Mouse (Mus musculus) left cerebral cortex, adult 2 months (tissue): ENCODE measurements at regions not wholly inside any gene's neighbourhood (a gene's known extent, or its start where the extent isn't known, plus 50 kb on each side); places are given as distances from the start of the nearest gene placed in this dataset.
"Not testable (repeated sequence)": the region's sequence is repeated elsewhere in the genome, so short reads cannot be mapped to it uniquely, and the experiment has no call there.

ENCODE experiments used
- DNase-seq, 2 experiments: peaks; one replicate each; pipeline ENCODE4 v3.0.0; 2021 to 2022; ENCODE audit warnings: low spot score in 2 of 2, mixed read lengths in 1 of 2; ENCODE audit errors: extremely low spot score in 1 of 2
- H3K27ac ChIP-seq: fragments of 200-600 bp; 2 replicates; pipeline ENCODE4 v1.8.1; 2022
- H3K4me3 ChIP-seq: fragments of 200-600 bp; 2 replicates; pipeline ENCODE4 v1.8.1; 2022
- CTCF ChIP-seq: fragments of 200-600 bp; IDR thresholded peaks from 2 replicates; pipeline ENCODE4 v1.8.1; 2022; ENCODE audit warnings: antibody characterized with exemption, mild to moderate bottlenecking, moderate library complexity
- intact Hi-C: fragments of 180-260 bp; cut with DNase I; formaldehyde crosslinking; loops from one replicate; pipeline ENCODE4 v1.15.1; 2025

DNA sequence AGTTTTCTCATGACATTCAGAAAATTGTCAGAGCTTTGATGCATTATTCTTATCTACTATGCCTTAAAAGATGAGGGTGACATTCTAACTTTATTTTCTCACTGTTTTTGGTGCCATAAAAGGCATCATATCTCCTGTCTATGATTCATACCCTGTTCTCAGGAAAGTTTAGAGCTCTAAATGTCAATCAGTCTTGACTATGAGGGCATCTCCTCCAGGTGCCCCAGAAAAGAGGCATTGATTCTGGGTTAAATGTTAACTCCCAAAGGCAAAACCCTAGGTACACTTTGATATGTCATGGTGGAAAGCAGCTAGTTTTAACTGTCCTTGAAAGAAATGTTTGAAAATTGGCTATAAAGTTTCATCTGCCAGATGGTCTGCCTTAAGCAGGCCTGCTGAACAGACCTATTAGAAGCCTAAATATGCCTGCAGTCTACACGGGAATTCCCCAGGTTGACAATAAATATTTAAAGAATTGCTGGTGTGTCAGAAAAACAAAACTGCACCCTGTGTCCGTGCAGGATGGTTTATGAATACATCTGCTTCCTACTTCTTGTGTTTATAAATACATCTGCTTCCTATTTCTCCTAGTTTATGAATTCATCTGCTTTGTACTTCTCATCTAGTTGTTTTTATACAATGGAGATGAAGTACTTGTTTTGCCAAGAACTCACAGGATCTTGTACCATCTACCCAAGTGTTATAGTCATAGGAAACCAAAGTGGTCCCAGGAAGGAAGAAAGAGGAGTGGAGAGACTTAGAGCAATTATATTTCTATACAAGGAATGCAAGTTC is 172.3 kb downstream of the Snca start:
- no peak for TF ChIP-seq CTCF
- no peak for DNase-seq
- no peak overlapping the region for H3K27ac ChIP-seq
- intact Hi-C loops: no loop called here
- H3K4me3 ChIP-seq: no peak overlapping the region

- DNase-seq, H3K4me3 ChIP-seq, intact Hi-C loops, H3K27ac ChIP-seq: not testable (repeated sequence)
These were observed 182.6 kb downstream of the Snca start for GRCm38 (mm10) chr6:60646983-60647617.

DNA sequence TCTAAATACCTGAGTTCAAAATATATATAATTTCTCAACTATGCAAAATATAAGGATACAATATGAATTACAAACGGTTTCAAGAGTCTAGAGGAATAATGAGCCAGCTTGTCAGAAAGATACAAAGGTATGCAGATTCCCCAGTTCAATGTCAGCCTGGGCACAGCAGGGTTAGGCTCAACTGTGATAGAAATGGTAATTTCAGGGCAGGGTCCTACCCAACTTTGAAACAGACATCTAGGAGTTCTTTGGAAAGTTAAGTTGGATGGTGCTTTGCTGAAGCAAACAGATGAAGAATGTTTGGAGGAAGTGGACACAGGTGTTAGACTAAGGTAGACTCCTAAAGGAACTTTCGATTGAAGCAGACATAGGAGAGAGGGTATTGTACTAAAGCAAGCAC is 187.4 kb downstream of the Snca start:
- Histone ChIP-seq H3K4me3 (no peak overlapping the region), H3K27ac (no peak overlapping the region)
- TF ChIP-seq CTCF: no peak
- intact Hi-C loops: no loop called here
- no peak for DNase-seq

- H3K27ac ChIP-seq: 0 out of 2 replicates have a peak overlapping the region, but pooled peaks have one; percentile 28
- no peak for TF ChIP-seq CTCF
- no peak overlapping the region for H3K4me3 ChIP-seq
- intact Hi-C loops: no loop called here
- DNase-seq: no peak
These were observed 213.3 kb downstream of the Snca start for GRCm38 (mm10) chr6:60616313-60616712.

DNA sequence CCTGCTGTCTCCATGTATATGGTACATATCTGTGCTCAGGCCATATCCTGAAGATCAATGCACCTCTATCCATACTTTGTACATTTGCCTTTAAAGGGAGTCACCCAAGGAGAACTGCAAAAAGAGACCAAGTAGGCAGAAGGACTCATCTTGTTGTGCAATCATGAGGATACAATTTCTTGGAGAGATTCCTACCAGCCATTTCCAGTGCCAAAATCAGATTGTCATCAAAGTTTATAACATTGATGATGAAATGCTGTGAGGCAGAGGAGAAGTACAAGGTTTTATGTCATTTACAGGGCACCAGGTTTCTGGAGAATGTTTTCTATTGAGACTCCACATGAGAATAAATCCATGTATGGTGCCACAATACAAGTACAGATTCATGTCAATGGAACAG is 229.5 kb downstream of the Snca start:
- intact Hi-C loops: no loop called here
- no peak for DNase-seq
- no peak overlapping the region for H3K4me3 ChIP-seq
- no peak overlapping the region for H3K27ac ChIP-seq
- no peak for TF ChIP-seq CTCF

GRCm38 (mm10) chr6:60564261-60564660 is 265.4 kb downstream of the Snca start:
- no peak for DNase-seq
- no peak overlapping the region for H3K4me3 ChIP-seq
- TF ChIP-seq CTCF: peak; percentile 76
- intact Hi-C loops: no loop called here
- no peak overlapping the region for H3K27ac ChIP-seq

GRCm38 (mm10) chr6:60555590-60556235 is 273.9 kb downstream of the Snca start:
- peak; percentile 11 to 12 for DNase-seq
- Histone ChIP-seq H3K27ac (no peak overlapping the region), H3K4me3 (no peak overlapping the region)
- TF ChIP-seq CTCF: peak; percentile 68
- intact Hi-C loops: loop anchor here (2.0 to 5.0 kb wide), 5 partner anchors 327 to 745 kb away; no protein-coding TSS in a partner anchor
